Mouse (Mus musculus): ENCODE measurements around the gene Glis3. TPM values are rescaled to one million over a fixed set of nuclear protein-coding genes. Genes with fewer than 3 reads are reported as not detected.

The Glis3 gene
- total and polyA plus RNA-seq, 3 experiments, result not detected

DNA sequence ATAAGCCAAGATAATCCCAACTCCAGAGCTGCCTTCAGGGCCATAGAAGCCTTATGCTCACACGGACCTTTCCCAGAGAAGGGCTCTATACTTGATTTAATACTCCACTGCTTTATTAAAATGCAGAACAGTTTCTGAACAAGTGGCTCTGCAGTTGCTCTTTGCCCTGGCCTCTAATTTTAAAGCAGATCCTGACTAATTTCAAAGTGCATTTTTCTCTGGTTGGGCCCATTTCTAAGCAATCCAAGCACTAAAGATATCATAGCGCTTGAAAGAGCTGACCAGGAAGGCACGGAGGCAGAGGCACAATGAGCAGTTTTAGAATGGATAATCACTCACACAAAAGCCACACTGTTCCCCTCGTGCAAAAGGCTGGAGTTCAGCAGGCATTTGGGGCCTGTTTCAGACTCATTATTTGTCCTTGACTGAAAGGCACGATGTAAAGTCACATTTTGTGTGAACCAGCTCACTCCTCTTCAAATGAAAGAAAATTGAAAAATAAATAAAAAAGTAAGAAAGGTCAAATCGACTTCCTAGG, 202.5 kb downstream of the Glis3 start:
- no peaks in the 10 kb centered on the region for H3K79me2 ChIP-seq (ENCODE audit: control insufficient read depth, insufficient read depth, low read length, poor library complexity)
- H3K27me3 ChIP-seq (ENCODE audit: control insufficient read depth in 1 of 2, insufficient read depth in 2 of 2, low read length in 2 of 2), result no peaks in the 10 kb centered on the region
- H3K4me1 ChIP-seq (ENCODE audit: control insufficient read depth in 1 of 2, insufficient read depth in 2 of 2, low read length in 2 of 2), result no peaks in the 10 kb centered on the region
- no peaks in the 10 kb centered on the region for H3K36me3 ChIP-seq (ENCODE audit: control insufficient read depth in 1 of 2, insufficient read depth in 2 of 2, low read length in 2 of 2)
- no peaks in the 10 kb centered on the region for H3K9me3 ChIP-seq (replicated peaks; ENCODE audit: insufficient read depth, low read length)
- TF ChIP-seq SIN3A (IDR thresholded peaks at IDR 0.05; ENCODE audit: low read length), result no peak
- TF ChIP-seq BHLHE40 (IDR thresholded peaks at IDR 0.05; ENCODE audit: borderline replicate concordance, low read depth, low read length), result no peak
- no peak for TF ChIP-seq MEF2A (IDR thresholded peaks at IDR 0.05; ENCODE audit: extremely low read depth, insufficient replicate concordance, low read depth, low read length, poor library complexity, severe bottlenecking)
- no peak for TF ChIP-seq TAL1 (IDR thresholded peaks at IDR 0.05; ENCODE audit: low read length)
- no peak for TF ChIP-seq POLR2AphosphoS2 (IDR thresholded peaks at IDR 0.05; ENCODE audit: low read length)
- no peak for TF ChIP-seq ZC3H11A (IDR thresholded peaks at IDR 0.05; ENCODE audit: low read depth, low read length)
- TF ChIP-seq CHD2 (IDR thresholded peaks at IDR 0.05; ENCODE audit: low read length), result no peak
- TF ChIP-seq ZMIZ1 (IDR thresholded peaks at IDR 0.05; ENCODE audit: low read depth, low read length), result no peak
- TF ChIP-seq ELF1 (IDR thresholded peaks at IDR 0.05; ENCODE audit: low read depth, low read length), result no peak
- no peak for TF ChIP-seq MAZ (IDR thresholded peaks at IDR 0.05; ENCODE audit: low read depth, low read length)
- TF ChIP-seq POLR2AphosphoS5 (IDR thresholded peaks at IDR 0.05; ENCODE audit: borderline replicate concordance, low read depth, low read length), result no peak
- TF ChIP-seq RCOR1 (IDR thresholded peaks at IDR 0.05; ENCODE audit: low read depth, low read length), result no peak
- no peak for TF ChIP-seq MAFK (IDR thresholded peaks at IDR 0.05; ENCODE audit: borderline replicate concordance, low read depth, low read length)
- TF ChIP-seq ZKSCAN1 (IDR thresholded peaks at IDR 0.05; ENCODE audit: low read depth, low read length), result no peak
- TF ChIP-seq NRF1 (IDR thresholded peaks at IDR 0.05; ENCODE audit: insufficient read depth, low read depth, low read length, poor library complexity, severe bottlenecking), result no peak
- TF ChIP-seq TBP (IDR thresholded peaks at IDR 0.05; ENCODE audit: low read depth, low read length), result no peak
- TF ChIP-seq GABPA (IDR thresholded peaks at IDR 0.05; ENCODE audit: low read depth, low read length), result no peak
- TF ChIP-seq UBTF (IDR thresholded peaks at IDR 0.05; ENCODE audit: borderline replicate concordance, insufficient read depth, low read depth, low read length), result no peak
- TF ChIP-seq GATA1 (IDR thresholded peaks at IDR 0.05; ENCODE audit: low read depth, low read length), result no peak
- no peak for TF ChIP-seq USF2 (IDR thresholded peaks at IDR 0.05; ENCODE audit: borderline replicate concordance in 1 of 2, insufficient read depth in 1 of 2, low read depth in 1 of 2, low read length in 2 of 2)
- no peak overlapping the region for H3K27ac ChIP-seq (ENCODE audit: control insufficient read depth, low read depth, low read length)
- no peak overlapping the region for H3K9ac ChIP-seq (ENCODE audit: control insufficient read depth, low read depth, low read length, poor library complexity, severe bottlenecking)
- H3K4me3 ChIP-seq (ENCODE audit: control insufficient read depth in 1 of 2, insufficient read depth in 1 of 2, low read depth in 2 of 2, low read length in 2 of 2), result no peak overlapping the region
- no peak for DNase-seq (ENCODE audit: low read depth, low spot score)

- no peak overlapping the region for H3K9ac ChIP-seq (ENCODE audit: control insufficient read depth, low read depth, low read length, poor library complexity, severe bottlenecking)
- H3K9me3 ChIP-seq (replicated peaks; ENCODE audit: insufficient read depth, low read length), result no peaks in the 10 kb centered on the region
- no peak overlapping the region for H3K27ac ChIP-seq (ENCODE audit: control insufficient read depth, low read depth, low read length)
- no peaks in the 10 kb centered on the region for H3K79me2 ChIP-seq (ENCODE audit: control insufficient read depth, insufficient read depth, low read length, poor library complexity)
- DNase-seq (ENCODE audit: low read depth, low spot score), result no peak
- no peaks in the 10 kb centered on the region for H3K36me3 ChIP-seq (ENCODE audit: control insufficient read depth in 1 of 2, insufficient read depth in 2 of 2, low read length in 2 of 2)
- H3K4me1 ChIP-seq (ENCODE audit: control insufficient read depth in 1 of 2, insufficient read depth in 2 of 2, low read length in 2 of 2), result no peaks in the 10 kb centered on the region
- no peak for TF ChIP-seq MXI1 (IDR thresholded peaks at IDR 0.05; ENCODE audit: low read depth, low read length)
- TF ChIP-seq ZC3H11A (IDR thresholded peaks at IDR 0.05; ENCODE audit: low read depth, low read length), result no peak
- no peak for TF ChIP-seq UBTF (IDR thresholded peaks at IDR 0.05; ENCODE audit: borderline replicate concordance, insufficient read depth, low read depth, low read length)
- no peak for TF ChIP-seq POLR2AphosphoS2 (IDR thresholded peaks at IDR 0.05; ENCODE audit: low read length)
- no peak for TF ChIP-seq SIN3A (IDR thresholded peaks at IDR 0.05; ENCODE audit: low read length)
- TF ChIP-seq MYC (IDR thresholded peaks at IDR 0.05; ENCODE audit: low read depth, low read length), result no peak
- TF ChIP-seq POLR2AphosphoS5 (IDR thresholded peaks at IDR 0.05; ENCODE audit: borderline replicate concordance, low read depth, low read length), result no peak
- no peak for TF ChIP-seq GATA1 (IDR thresholded peaks at IDR 0.05; ENCODE audit: low read depth, low read length)
- no peak for TF ChIP-seq MAFK (IDR thresholded peaks at IDR 0.05; ENCODE audit: borderline replicate concordance, low read depth, low read length)
- TF ChIP-seq ELF1 (IDR thresholded peaks at IDR 0.05; ENCODE audit: low read depth, low read length), result no peak
- no peak for TF ChIP-seq MEF2A (IDR thresholded peaks at IDR 0.05; ENCODE audit: extremely low read depth, insufficient replicate concordance, low read depth, low read length, poor library complexity, severe bottlenecking)
- no peak overlapping the region for H3K4me3 ChIP-seq (ENCODE audit: control insufficient read depth in 1 of 2, insufficient read depth in 1 of 2, low read depth in 2 of 2, low read length in 2 of 2)
- H3K27me3 ChIP-seq (ENCODE audit: control insufficient read depth in 1 of 2, insufficient read depth in 2 of 2, low read length in 2 of 2), result no peaks in the 10 kb centered on the region
Measured at GRCm38 (mm10) chr19:28473621-28474020, 206.3 kb downstream of the Glis3 start.

Measured in MEL (cell line).